Mouse (Mus musculus) intestine, embryonic 14.5 days (tissue): ENCODE results near the gene Akap6. TPM values are rescaled to one million over a fixed set of nuclear protein-coding genes. Genes with fewer than 3 reads are reported as not detected.

Source experiments
- ATAC-seq: fragments of 200-750 bp; cut with Nextera tagmentation; replicated peaks from 2 replicates; pipeline ENCODE4 v1.8.0; 2017; ENCODE audit warnings: low read depth, moderate number of reproducible peaks, moderate TSS enrichment, moderate library complexity; ENCODE audit not compliant: low FRiP score, low TSS enrichment
- DNase-seq: peaks from one replicate; pipeline ENCODE4 v3.0.0-alpha.2; 2018; ENCODE audit warnings: low spot score
- H3K27ac ChIP-seq: fragments of 300-500 bp; sonication (generic); 2 replicates; pipeline ENCODE4 v1.5.1; 2014; ENCODE audit warnings: low read depth, mild to moderate bottlenecking, control low read depth
- H3K27me3 ChIP-seq: fragments of 300-500 bp; sonication (generic); replicated peaks from 2 replicates; pipeline ENCODE4 v1.6.1; 2014; ENCODE audit warnings: low read length, control low read depth; ENCODE audit not compliant: control insufficient read depth, insufficient read depth
- H3K36me3 ChIP-seq: fragments of 300-500 bp; sonication (generic); 2 replicates; pipeline ENCODE4 v1.6.1; 2014; ENCODE audit warnings: low read length, control low read depth; ENCODE audit not compliant: control insufficient read depth, insufficient read depth
- H3K4me1 ChIP-seq: fragments of 300-500 bp; sonication (generic); replicated peaks from 2 replicates; pipeline ENCODE4 v1.6.1; 2014; ENCODE audit warnings: low read length, control low read depth, mixed read lengths; ENCODE audit not compliant: control insufficient read depth, insufficient read depth
- H3K4me2 ChIP-seq: fragments of 300-500 bp; sonication (generic); 2 replicates; pipeline ENCODE4 v1.6.1; 2014; ENCODE audit warnings: low read length
- H3K4me3 ChIP-seq: fragments of 300-500 bp; sonication (generic); 2 replicates; pipeline ENCODE4 v1.5.1; 2014; ENCODE audit warnings: low read depth, low read length, control low read depth, mixed read lengths
- H3K9ac ChIP-seq: fragments of 300-500 bp; sonication (generic); 2 replicates; pipeline ENCODE4 v1.6.1; 2014; ENCODE audit warnings: mild to moderate bottlenecking, low read length
- H3K9me3 ChIP-seq: fragments of 300-500 bp; sonication (generic); 2 replicates; pipeline ENCODE4 v1.6.1; 2016; ENCODE audit warnings: low read length, control low read depth; ENCODE audit not compliant: control insufficient read depth
- WGBS: fragments of 180-500 bp; shearing (Covaris S2); extraction: QIAGEN DNeasy Blood & Tissue Kit; methylation state at CpG from one replicate; pipeline ENCODE4 v1.1.7; 2014; 5-methylcytosine and 5-hydroxymethylcytosine counted together
- polyA plus RNA-seq: library from polyadenylated mRNA; unstranded; fragments of >200 nt; fragmentation: Nextera tagmentation; extraction: Ambion mirVana; gene quantifications from 2 replicates; pipeline ENCODE4 v1.2.1, GENCODE M21; 2014

Gene Akap6
- polyA plus RNA-seq, 1 experiment from 2014 or later: 3.2 TPM

DNA sequence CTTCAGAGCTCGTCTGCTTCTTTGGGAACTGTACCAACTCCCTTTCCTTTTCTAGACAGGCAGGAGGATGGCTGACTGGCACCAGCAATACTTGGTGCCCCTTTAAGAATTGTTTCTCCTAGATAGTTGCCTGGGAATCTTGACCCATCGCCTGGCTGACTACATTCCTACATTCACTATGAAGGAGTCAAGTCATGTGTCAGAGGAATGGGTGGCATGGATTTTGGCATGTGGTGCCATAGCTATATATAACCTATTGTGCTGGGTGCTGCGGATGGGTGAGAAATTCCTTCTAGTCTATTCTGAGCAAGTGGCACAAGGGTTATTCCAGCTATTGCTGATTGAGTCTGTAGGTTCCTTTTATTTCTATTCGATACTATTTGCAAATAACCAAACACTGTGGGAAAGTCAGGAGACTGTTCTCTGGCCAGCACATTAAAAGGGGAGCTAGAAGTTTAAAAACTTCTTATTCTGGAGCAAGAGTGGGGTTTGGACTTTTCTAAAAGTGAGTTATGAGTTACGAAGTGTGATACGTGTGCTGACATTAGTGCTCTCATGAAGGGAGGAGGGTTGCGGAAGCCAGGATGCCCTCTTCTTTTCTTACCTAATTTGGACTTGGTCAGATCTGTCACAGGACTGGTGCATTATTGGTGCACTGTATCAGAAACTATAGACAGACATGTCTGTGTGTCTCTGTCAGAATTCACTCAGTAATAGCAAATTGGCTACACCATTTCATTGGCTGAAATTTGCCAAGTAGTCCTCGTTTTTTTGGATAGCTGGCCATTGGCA is 178.0 kb downstream of the Akap6 start:
- Histone ChIP-seq H3K36me3 (no peaks in the 10 kb centered on the region), H3K4me2 (no peak overlapping the region), H3K9me3 (no peaks in the 10 kb centered on the region), H3K9ac (no peak overlapping the region), H3K4me1 (no peaks in the 10 kb centered on the region), H3K27me3 (no peaks in the 10 kb centered on the region), H3K27ac (no peak overlapping the region), H3K4me3 (no peak overlapping the region)
- WGBS: 87% methylated on average over 8 of the region's 8 CpGs
- DNase-seq: no peak
- no peak for ATAC-seq

DNA sequence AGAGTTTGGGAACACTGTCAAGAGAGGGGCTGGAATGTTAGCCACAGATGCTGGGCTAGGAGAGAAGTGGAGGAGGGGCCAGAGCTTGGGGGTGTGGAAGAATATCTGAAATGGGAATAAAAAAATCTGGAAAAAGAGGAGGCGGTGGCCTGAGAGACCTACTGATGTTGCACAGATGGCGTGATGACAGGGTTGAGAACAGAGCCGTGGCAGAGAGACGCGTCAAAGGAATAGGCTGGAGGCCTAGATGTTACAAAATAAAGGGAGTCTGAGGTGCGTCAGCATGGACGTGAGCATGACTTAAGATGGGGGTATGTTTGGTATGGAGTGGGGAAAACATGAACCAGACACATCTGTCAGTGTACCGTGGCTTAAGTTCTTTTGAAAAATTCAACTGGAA is 180.1 kb downstream of the Akap6 start:
- DNase-seq: no peak
- Histone ChIP-seq H3K4me1 (no peaks in the 10 kb centered on the region), H3K9me3 (no peaks in the 10 kb centered on the region), H3K9ac (no peak overlapping the region), H3K27me3 (no peaks in the 10 kb centered on the region), H3K4me3 (no peak overlapping the region), H3K4me2 (no peak overlapping the region), H3K27ac (0 out of 2 replicates have a peak overlapping the region, but pooled peaks have one; percentile 14), H3K36me3 (no peaks in the 10 kb centered on the region)
- 0 out of 2 replicates have a peak, but pooled peaks have one; percentile 15 for ATAC-seq
- WGBS: 51% methylated on average over 8 of the region's 8 CpGs

DNA sequence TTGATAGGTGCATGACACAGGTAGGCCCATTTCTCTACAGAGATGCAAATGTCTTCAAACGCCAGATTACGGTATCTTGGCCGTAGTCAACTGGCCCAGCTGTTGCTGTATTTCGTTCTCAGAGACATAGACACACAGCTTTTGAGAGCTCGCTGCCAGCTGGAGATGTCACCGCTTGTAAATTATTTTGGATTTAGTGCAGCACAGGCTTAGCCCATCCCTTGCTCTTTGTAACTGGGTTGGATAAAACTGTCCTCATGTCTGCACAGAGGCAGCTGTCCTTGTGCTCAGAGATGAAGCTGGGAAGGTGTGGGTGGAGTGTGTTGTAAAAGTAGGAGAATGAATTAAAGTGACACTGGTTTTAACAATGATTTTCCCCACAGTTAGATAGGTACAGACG is 193.3 kb downstream of the Akap6 start:
- H3K36me3 ChIP-seq: no peaks in the 10 kb centered on the region
- ATAC-seq (no peak), DNase-seq (no peak)
- no peaks in the 10 kb centered on the region for H3K27me3 ChIP-seq
- no peak overlapping the region for H3K4me3 ChIP-seq
- no peaks in the 10 kb centered on the region for H3K9me3 ChIP-seq
- H3K9ac ChIP-seq: no peak overlapping the region
- no peak overlapping the region for H3K27ac ChIP-seq
- WGBS: 71% methylated on average over 7 of the region's 7 CpGs
- H3K4me2 ChIP-seq: no peak overlapping the region
- H3K4me1 ChIP-seq: peaks cover 3% of the 10 kb centered on the region; the same call in 1 of the 2 replicates

DNA sequence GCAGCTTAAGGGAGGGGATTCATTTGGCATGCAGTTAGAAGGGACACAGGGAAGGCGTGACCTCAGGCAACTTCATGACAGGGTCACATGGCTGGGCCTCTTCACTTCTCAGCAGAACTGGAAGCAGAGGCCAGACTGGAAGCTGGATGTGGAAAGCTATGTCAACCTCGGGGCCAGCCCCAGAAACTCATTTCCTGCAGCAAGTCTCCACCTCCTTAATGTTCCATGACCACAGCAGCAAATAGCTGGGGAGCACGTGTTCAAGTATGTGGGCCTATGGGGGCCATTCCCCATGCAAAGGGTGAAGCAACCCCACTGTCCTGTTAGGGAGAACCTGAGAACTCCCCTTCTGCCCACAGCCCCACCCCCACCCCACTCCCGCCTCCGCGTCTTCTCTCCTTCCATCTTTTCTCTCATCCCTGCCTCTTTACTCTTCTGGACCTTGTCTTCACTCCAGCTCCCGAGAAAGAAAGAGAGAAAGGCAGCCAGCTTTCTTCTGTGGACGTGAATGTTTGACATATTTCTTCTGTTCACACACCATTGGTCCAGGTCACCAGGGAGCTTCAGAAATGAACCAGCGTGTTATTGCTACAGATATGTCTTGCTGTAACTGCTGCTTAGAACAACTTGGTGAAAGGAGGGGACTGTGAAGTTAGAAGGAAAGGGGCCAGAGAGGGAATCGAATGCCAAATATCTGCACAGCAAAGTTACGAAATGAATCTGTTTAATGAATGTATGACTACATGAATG is 194.6 kb downstream of the Akap6 start:
- H3K27me3 ChIP-seq: no peaks in the 10 kb centered on the region
- DNase-seq: no peak
- H3K36me3 ChIP-seq: no peaks in the 10 kb centered on the region
- ATAC-seq: no peak
- 66% methylated on average over 11 of the region's 11 CpGs for WGBS
- H3K9me3 ChIP-seq: no peaks in the 10 kb centered on the region
- no peak overlapping the region for H3K4me3 ChIP-seq
- H3K27ac ChIP-seq: no peak overlapping the region
- H3K4me2 ChIP-seq: no peak overlapping the region
- H3K9ac ChIP-seq: no peak overlapping the region
- peaks cover 3% of the 10 kb centered on the region; the same call in 1 of the 2 replicates for H3K4me1 ChIP-seq

- no peak for ATAC-seq
- peak; percentile 63 for DNase-seq
- no peak overlapping the region for H3K4me2 ChIP-seq
- no peaks in the 10 kb centered on the region for H3K36me3 ChIP-seq
- peaks cover 3% of the 10 kb centered on the region; the same call in 1 of the 2 replicates for H3K4me1 ChIP-seq
- no peaks in the 10 kb centered on the region for H3K27me3 ChIP-seq
- H3K4me3 ChIP-seq: no peak overlapping the region
- H3K9ac ChIP-seq: no peak overlapping the region
- H3K27ac ChIP-seq: no peak overlapping the region
- no peaks in the 10 kb centered on the region for H3K9me3 ChIP-seq
- 35% methylated on average over 5 of the region's 6 CpGs for WGBS
Observed at GRCm38 (mm10) chr12:52895672-52896460, 196.7 kb downstream of the Akap6 start.

DNA sequence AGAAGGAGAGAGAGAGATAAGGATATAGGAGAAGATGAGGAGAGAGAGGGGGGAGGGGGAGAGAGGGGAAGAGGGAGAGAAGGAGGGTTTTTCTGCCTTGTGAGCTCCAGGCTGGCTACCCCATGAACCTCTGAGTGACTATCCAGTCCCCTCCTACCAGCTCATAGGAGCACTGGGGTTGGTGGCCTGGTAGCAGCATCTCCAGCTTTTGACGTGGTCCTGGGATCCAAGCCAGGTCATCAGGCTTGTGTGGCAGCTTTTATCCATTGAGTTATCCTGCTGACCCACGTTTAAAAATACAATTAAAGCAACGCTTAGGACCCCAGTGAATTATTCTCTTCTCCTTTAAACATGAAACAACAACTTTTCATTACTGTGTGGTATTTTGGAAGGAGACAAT is 197.6 kb downstream of the Akap6 start:
- Histone ChIP-seq H3K4me3 (no peak overlapping the region), H3K27ac (no peak overlapping the region), H3K9ac (no peak overlapping the region), H3K9me3 (no peaks in the 10 kb centered on the region), H3K4me2 (no peak overlapping the region), H3K4me1 (peaks cover 3% of the 10 kb centered on the region; the same call in 1 of the 2 replicates), H3K27me3 (no peaks in the 10 kb centered on the region), H3K36me3 (no peaks in the 10 kb centered on the region)
- WGBS: 58% methylated on average over 3 of the region's 3 CpGs
- no peak for DNase-seq
- ATAC-seq: no peak

GRCm38 (mm10) chr12:52898130-52898529 is 198.9 kb downstream of the Akap6 start:
- H3K4me2 ChIP-seq: no peak overlapping the region
- peaks cover 3% of the 10 kb centered on the region; the same call in 1 of the 2 replicates for H3K4me1 ChIP-seq
- ATAC-seq: no peak
- 74% methylated on average over 10 of the region's 10 CpGs for WGBS
- H3K9ac ChIP-seq: no peak overlapping the region
- H3K4me3 ChIP-seq: no peak overlapping the region
- no peak for DNase-seq
- H3K9me3 ChIP-seq: no peaks in the 10 kb centered on the region
- no peaks in the 10 kb centered on the region for H3K36me3 ChIP-seq
- H3K27me3 ChIP-seq: no peaks in the 10 kb centered on the region
- H3K27ac ChIP-seq: no peak overlapping the region

- H3K4me3 ChIP-seq: no peak overlapping the region
- H3K4me2 ChIP-seq: no peak overlapping the region
- H3K4me1 ChIP-seq: no peaks in the 10 kb centered on the region
- H3K36me3 ChIP-seq: no peaks in the 10 kb centered on the region
- H3K27ac ChIP-seq: no peak overlapping the region
- no peaks in the 10 kb centered on the region for H3K9me3 ChIP-seq
- 87% methylated on average over 5 of the region's 5 CpGs for WGBS
- ATAC-seq: no peak
- DNase-seq: no peak
- no peak overlapping the region for H3K9ac ChIP-seq
- H3K27me3 ChIP-seq: no peaks in the 10 kb centered on the region
Observed at GRCm38 (mm10) chr12:52904046-52904445, 204.9 kb downstream of the Akap6 start.
